Mouse (Mus musculus): ENCODE data around the gene Kcnip3. TPM values are rescaled to one million over a fixed set of nuclear protein-coding genes. Genes with fewer than 3 reads are reported as not detected.

Kcnip3 gene
- polyA plus RNA-seq, 1 experiment from 2014 or later = 6.3 TPM

- peak; percentile 69 for ATAC-seq (ENCODE audit: insufficient number of reproducible peaks, insufficient read depth, low FRiP score, low read depth)
- peaks cover 12% of the 10 kb centered on the region; the same call in 1 of the 2 replicates for H3K4me1 ChIP-seq (ENCODE audit: control insufficient read depth, insufficient read depth, low read length)
- H3K27me3 ChIP-seq (ENCODE audit: control insufficient read depth, insufficient read depth, low read length) = no peaks in the 10 kb centered on the region
- H3K4me3 ChIP-seq (ENCODE audit: low read depth, low read length) = peak overlapping the region; percentile 13
- H3K27ac ChIP-seq (ENCODE audit: low read length) = no peak overlapping the region
- 1% methylated on average over 18 of the region's 18 CpGs for WGBS
- no peaks in the 10 kb centered on the region for H3K9me3 ChIP-seq (ENCODE audit: control insufficient read depth, low read depth, low read length)
- peak overlapping the region; percentile 47 for H3K4me2 ChIP-seq (replicated peaks; ENCODE audit: low read depth, low read length)
- H3K36me3 ChIP-seq (ENCODE audit: control insufficient read depth, insufficient read depth, low read length) = no peaks in the 10 kb centered on the region
- H3K9ac ChIP-seq (replicated peaks; ENCODE audit: low read depth, low read length) = no peak overlapping the region
Observed at GRCm38 (mm10) chr2:127521172-127522005, 505 bp downstream of the Kcnip3 start.

- Histone ChIP-seq H3K9me3 (ENCODE audit: control insufficient read depth, low read depth, low read length) (no peaks in the 10 kb centered on the region), H3K27ac (ENCODE audit: low read length) (no peak overlapping the region), H3K4me3 (ENCODE audit: low read depth, low read length) (no peak overlapping the region), H3K27me3 (ENCODE audit: control insufficient read depth, insufficient read depth, low read length) (no peaks in the 10 kb centered on the region), H3K4me1 (ENCODE audit: control insufficient read depth, insufficient read depth, low read length) (peaks cover 12% of the 10 kb centered on the region; the same call in 1 of the 2 replicates), H3K9ac (replicated peaks; ENCODE audit: low read depth, low read length) (no peak overlapping the region), H3K4me2 (replicated peaks; ENCODE audit: low read depth, low read length) (peak overlapping the region; percentile 47; the same call in 1 of the 2 replicates), H3K36me3 (ENCODE audit: control insufficient read depth, insufficient read depth, low read length) (no peaks in the 10 kb centered on the region)
- no peak for ATAC-seq (ENCODE audit: insufficient number of reproducible peaks, insufficient read depth, low FRiP score, low read depth)
Observed at GRCm38 (mm10) chr2:127520123-127520522, 1.8 kb downstream of the Kcnip3 start.

- H3K4me2 ChIP-seq (replicated peaks; ENCODE audit: low read depth, low read length) = no peak overlapping the region
- WGBS = 78% methylated on average over 5 of the region's 5 CpGs
- H3K4me1 ChIP-seq (ENCODE audit: control insufficient read depth, insufficient read depth, low read length) = peaks cover 12% of the 10 kb centered on the region; the same call in 1 of the 2 replicates
- no peak overlapping the region for H3K4me3 ChIP-seq (ENCODE audit: low read depth, low read length)
- H3K27ac ChIP-seq (ENCODE audit: low read length) = no peak overlapping the region
- H3K9ac ChIP-seq (replicated peaks; ENCODE audit: low read depth, low read length) = no peak overlapping the region
- ATAC-seq (ENCODE audit: insufficient number of reproducible peaks, insufficient read depth, low FRiP score, low read depth) = no peak
- no peaks in the 10 kb centered on the region for H3K36me3 ChIP-seq (ENCODE audit: control insufficient read depth, insufficient read depth, low read length)
- no peaks in the 10 kb centered on the region for H3K27me3 ChIP-seq (ENCODE audit: control insufficient read depth, insufficient read depth, low read length)
- no peaks in the 10 kb centered on the region for H3K9me3 ChIP-seq (ENCODE audit: control insufficient read depth, low read depth, low read length)
Observed at GRCm38 (mm10) chr2:127519308-127519707, 2.6 kb downstream of the Kcnip3 start.

- H3K27me3 ChIP-seq (ENCODE audit: control insufficient read depth, insufficient read depth, low read length) = no peaks in the 10 kb centered on the region
- no peak overlapping the region for H3K27ac ChIP-seq (ENCODE audit: low read length)
- H3K4me2 ChIP-seq (replicated peaks; ENCODE audit: low read depth, low read length) = no peak overlapping the region
- H3K36me3 ChIP-seq (ENCODE audit: control insufficient read depth, insufficient read depth, low read length) = no peaks in the 10 kb centered on the region
- whole genome bisulfite sequencing = 52% methylated on average over 3 of the region's 3 CpGs
- H3K4me1 ChIP-seq (ENCODE audit: control insufficient read depth, insufficient read depth, low read length) = peaks cover 12% of the 10 kb centered on the region; the same call in 1 of the 2 replicates
- no peaks in the 10 kb centered on the region for H3K9me3 ChIP-seq (ENCODE audit: control insufficient read depth, low read depth, low read length)
- no peak overlapping the region for H3K4me3 ChIP-seq (ENCODE audit: low read depth, low read length)
- H3K9ac ChIP-seq (replicated peaks; ENCODE audit: low read depth, low read length) = no peak overlapping the region
- ATAC-seq (ENCODE audit: insufficient number of reproducible peaks, insufficient read depth, low FRiP score, low read depth) = no peak
Observed at GRCm38 (mm10) chr2:127518831-127519230, 3.1 kb downstream of the Kcnip3 start.

- Histone ChIP-seq H3K4me2 (replicated peaks; ENCODE audit: low read depth, low read length) (no peak overlapping the region), H3K27ac (ENCODE audit: low read length) (no peak overlapping the region), H3K4me1 (ENCODE audit: control insufficient read depth, insufficient read depth, low read length) (peaks cover 12% of the 10 kb centered on the region; the same call in 1 of the 2 replicates), H3K27me3 (ENCODE audit: control insufficient read depth, insufficient read depth, low read length) (no peaks in the 10 kb centered on the region), H3K36me3 (ENCODE audit: control insufficient read depth, insufficient read depth, low read length) (no peaks in the 10 kb centered on the region), H3K9me3 (ENCODE audit: control insufficient read depth, low read depth, low read length) (no peaks in the 10 kb centered on the region), H3K9ac (replicated peaks; ENCODE audit: low read depth, low read length) (no peak overlapping the region), H3K4me3 (ENCODE audit: low read depth, low read length) (no peak overlapping the region)
- ATAC-seq (ENCODE audit: insufficient number of reproducible peaks, insufficient read depth, low FRiP score, low read depth) = no peak
- 27% methylated on average over 3 of the region's 3 CpGs for WGBS
Observed at GRCm38 (mm10) chr2:127518273-127518672, 3.6 kb downstream of the Kcnip3 start.

- no peak overlapping the region for H3K4me2 ChIP-seq (replicated peaks; ENCODE audit: low read depth, low read length)
- no peak overlapping the region for H3K4me3 ChIP-seq (ENCODE audit: low read depth, low read length)
- no peak for ATAC-seq (ENCODE audit: insufficient number of reproducible peaks, insufficient read depth, low FRiP score, low read depth)
- H3K27me3 ChIP-seq (ENCODE audit: control insufficient read depth, insufficient read depth, low read length) = no peaks in the 10 kb centered on the region
- peaks cover 12% of the 10 kb centered on the region; the same call in 1 of the 2 replicates for H3K4me1 ChIP-seq (ENCODE audit: control insufficient read depth, insufficient read depth, low read length)
- H3K9ac ChIP-seq (replicated peaks; ENCODE audit: low read depth, low read length) = no peak overlapping the region
- WGBS = 77% methylated on average over 8 of the region's 8 CpGs
- H3K9me3 ChIP-seq (ENCODE audit: control insufficient read depth, low read depth, low read length) = no peaks in the 10 kb centered on the region
- H3K27ac ChIP-seq (ENCODE audit: low read length) = no peak overlapping the region
- H3K36me3 ChIP-seq (ENCODE audit: control insufficient read depth, insufficient read depth, low read length) = no peaks in the 10 kb centered on the region
Observed at GRCm38 (mm10) chr2:127517081-127517480, 4.8 kb downstream of the Kcnip3 start.

GRCm38 (mm10) chr2:127514380-127515124 is 7.3 kb downstream of the Kcnip3 start:
- no peaks in the 10 kb centered on the region for H3K27me3 ChIP-seq (ENCODE audit: control insufficient read depth, insufficient read depth, low read length)
- no peaks in the 10 kb centered on the region for H3K9me3 ChIP-seq (ENCODE audit: control insufficient read depth, low read depth, low read length)
- no peak overlapping the region for H3K4me2 ChIP-seq (replicated peaks; ENCODE audit: low read depth, low read length)
- ATAC-seq (ENCODE audit: insufficient number of reproducible peaks, insufficient read depth, low FRiP score, low read depth) = no peak
- H3K27ac ChIP-seq (ENCODE audit: low read length) = no peak overlapping the region
- no peaks in the 10 kb centered on the region for H3K4me1 ChIP-seq (ENCODE audit: control insufficient read depth, insufficient read depth, low read length)
- no peak overlapping the region for H3K9ac ChIP-seq (replicated peaks; ENCODE audit: low read depth, low read length)
- no peaks in the 10 kb centered on the region for H3K36me3 ChIP-seq (ENCODE audit: control insufficient read depth, insufficient read depth, low read length)
- WGBS = 70% methylated on average over 9 of the region's 9 CpGs
- H3K4me3 ChIP-seq (ENCODE audit: low read depth, low read length) = no peak overlapping the region

GRCm38 (mm10) chr2:127513244-127513643 is 8.7 kb downstream of the Kcnip3 start:
- no peak for ATAC-seq (ENCODE audit: insufficient number of reproducible peaks, insufficient read depth, low FRiP score, low read depth)
- Histone ChIP-seq H3K4me3 (ENCODE audit: low read depth, low read length) (no peak overlapping the region), H3K27ac (ENCODE audit: low read length) (no peak overlapping the region), H3K9ac (replicated peaks; ENCODE audit: low read depth, low read length) (no peak overlapping the region), H3K4me2 (replicated peaks; ENCODE audit: low read depth, low read length) (no peak overlapping the region), H3K9me3 (ENCODE audit: control insufficient read depth, low read depth, low read length) (no peaks in the 10 kb centered on the region), H3K36me3 (ENCODE audit: control insufficient read depth, insufficient read depth, low read length) (no peaks in the 10 kb centered on the region), H3K27me3 (ENCODE audit: control insufficient read depth, insufficient read depth, low read length) (no peaks in the 10 kb centered on the region), H3K4me1 (ENCODE audit: control insufficient read depth, insufficient read depth, low read length) (no peaks in the 10 kb centered on the region)
- 51% methylated on average over 3 of the region's 3 CpGs for WGBS
